Mouse (Mus musculus): ENCODE data around the gene Tmigd1. TPM values are rescaled to one million over a fixed set of nuclear protein-coding genes. Genes with fewer than 3 reads are reported as not detected.
A peak's percentile ranks its signal among the peaks of the same experiment; 100 is the strongest.

The Tmigd1 gene
- polyA plus RNA-seq, 1 experiment, result 0.39 TPM

- DNase-seq, result no peak
- WGBS, result 28% methylated on average over 6 of the region's 6 CpGs
- H3K4me1 ChIP-seq (ENCODE audit: control insufficient read depth, insufficient read depth, low read length), result peaks cover 4% of the 10 kb centered on the region; the same call in 1 of the 2 replicates
- TF ChIP-seq POLR2A (IDR thresholded peaks at IDR 0.05; ENCODE audit: borderline replicate concordance, extremely low read depth, low read depth, low read length) (no peak), CTCF (IDR thresholded peaks at IDR 0.05; ENCODE audit: insufficient read depth, low read length) (no peak)
- H3K4me3 ChIP-seq (replicated peaks; ENCODE audit: extremely low read depth, low read depth, low read length), result no peak overlapping the region
These were observed 27.2 kb upstream of the Tmigd1 start for GRCm38 (mm10) chr11:76874766-76875165.

GRCm38 (mm10) chr11:76879816-76880215 is 22.1 kb upstream of the Tmigd1 start:
- 73% methylated on average over 5 of the region's 5 CpGs for WGBS
- Histone ChIP-seq H3K4me3 (replicated peaks; ENCODE audit: extremely low read depth, low read depth, low read length) (no peak overlapping the region), H3K4me1 (ENCODE audit: control insufficient read depth, insufficient read depth, low read length) (peaks cover 6% of the 10 kb centered on the region)
- TF ChIP-seq POLR2A (IDR thresholded peaks at IDR 0.05; ENCODE audit: borderline replicate concordance, extremely low read depth, low read depth, low read length) (no peak), CTCF (IDR thresholded peaks at IDR 0.05; ENCODE audit: insufficient read depth, low read length) (no peak)
- no peak for DNase-seq

- Histone ChIP-seq H3K4me1 (ENCODE audit: control insufficient read depth, insufficient read depth, low read length) (peaks cover 5% of the 10 kb centered on the region), H3K4me3 (replicated peaks; ENCODE audit: extremely low read depth, low read depth, low read length) (no peak overlapping the region)
- 21% methylated on average over 5 of the region's 5 CpGs for WGBS
- TF ChIP-seq CTCF (IDR thresholded peaks at IDR 0.05; ENCODE audit: insufficient read depth, low read length) (no peak), POLR2A (IDR thresholded peaks at IDR 0.05; ENCODE audit: borderline replicate concordance, extremely low read depth, low read depth, low read length) (no peak)
- no peak for DNase-seq
These were observed 17.5 kb upstream of the Tmigd1 start for GRCm38 (mm10) chr11:76884451-76884850.

- DNase-seq, result no peak
- no peak for TF ChIP-seq CTCF (IDR thresholded peaks at IDR 0.05; ENCODE audit: insufficient read depth, low read length)
- no peak for TF ChIP-seq POLR2A (IDR thresholded peaks at IDR 0.05; ENCODE audit: borderline replicate concordance, extremely low read depth, low read depth, low read length)
- WGBS, result 30% methylated on average over 10 of the region's 10 CpGs
- peaks cover 17% of the 10 kb centered on the region for H3K4me1 ChIP-seq (ENCODE audit: control insufficient read depth, insufficient read depth, low read length)
- H3K4me3 ChIP-seq (replicated peaks; ENCODE audit: extremely low read depth, low read depth, low read length), result no peak overlapping the region
These were observed 12.4 kb upstream of the Tmigd1 start for GRCm38 (mm10) chr11:76889339-76890164.

GRCm38 (mm10) chr11:76891171-76891570 is 10.8 kb upstream of the Tmigd1 start:
- Histone ChIP-seq H3K4me1 (ENCODE audit: control insufficient read depth, insufficient read depth, low read length) (peaks cover 15% of the 10 kb centered on the region), H3K4me3 (replicated peaks; ENCODE audit: extremely low read depth, low read depth, low read length) (no peak overlapping the region)
- 63% methylated on average over 7 of the region's 7 CpGs for WGBS
- TF ChIP-seq POLR2A (IDR thresholded peaks at IDR 0.05; ENCODE audit: borderline replicate concordance, extremely low read depth, low read depth, low read length) (no peak), CTCF (IDR thresholded peaks at IDR 0.05; ENCODE audit: insufficient read depth, low read length) (no peak)
- no peak for DNase-seq

GRCm38 (mm10) chr11:76891738-76892349 is 10.1 kb upstream of the Tmigd1 start:
- DNase-seq, result no peak
- WGBS, result 62% methylated on average over 4 of the region's 4 CpGs
- TF ChIP-seq CTCF (IDR thresholded peaks at IDR 0.05; ENCODE audit: insufficient read depth, low read length) (no peak), POLR2A (IDR thresholded peaks at IDR 0.05; ENCODE audit: borderline replicate concordance, extremely low read depth, low read depth, low read length) (no peak)
- Histone ChIP-seq H3K4me3 (replicated peaks; ENCODE audit: extremely low read depth, low read depth, low read length) (no peak overlapping the region), H3K4me1 (ENCODE audit: control insufficient read depth, insufficient read depth, low read length) (peaks cover 15% of the 10 kb centered on the region)

GRCm38 (mm10) chr11:76892972-76893371 is 9.0 kb upstream of the Tmigd1 start:
- H3K4me1 ChIP-seq (ENCODE audit: control insufficient read depth, insufficient read depth, low read length), result peaks cover 18% of the 10 kb centered on the region
- no peak overlapping the region for H3K4me3 ChIP-seq (replicated peaks; ENCODE audit: extremely low read depth, low read depth, low read length)
- 40% methylated on average over 3 of the region's 3 CpGs for WGBS
- DNase-seq, result no peak
- TF ChIP-seq CTCF (IDR thresholded peaks at IDR 0.05; ENCODE audit: insufficient read depth, low read length), result no peak
- no peak for TF ChIP-seq POLR2A (IDR thresholded peaks at IDR 0.05; ENCODE audit: borderline replicate concordance, extremely low read depth, low read depth, low read length)

- Histone ChIP-seq H3K4me1 (ENCODE audit: control insufficient read depth, insufficient read depth, low read length) (peaks cover 23% of the 10 kb centered on the region), H3K4me3 (replicated peaks; ENCODE audit: extremely low read depth, low read depth, low read length) (no peak overlapping the region)
- TF ChIP-seq POLR2A (IDR thresholded peaks at IDR 0.05; ENCODE audit: borderline replicate concordance, extremely low read depth, low read depth, low read length) (0 out of 2 replicates have a peak, but pooled peaks have one; percentile 12), CTCF (IDR thresholded peaks at IDR 0.05; ENCODE audit: insufficient read depth, low read length) (no peak)
- WGBS, result 5% methylated on average over 4 of the region's 4 CpGs
- peak; percentile 40 for DNase-seq
These were observed 8.4 kb upstream of the Tmigd1 start for GRCm38 (mm10) chr11:76893570-76893969.

GRCm38 (mm10) chr11:76894240-76894639 is 7.7 kb upstream of the Tmigd1 start:
- WGBS, result 15% methylated on average over 5 of the region's 5 CpGs
- DNase-seq, result no peak
- H3K4me1 ChIP-seq (ENCODE audit: control insufficient read depth, insufficient read depth, low read length), result peaks cover 23% of the 10 kb centered on the region
- no peak overlapping the region for H3K4me3 ChIP-seq (replicated peaks; ENCODE audit: extremely low read depth, low read depth, low read length)
- TF ChIP-seq CTCF (IDR thresholded peaks at IDR 0.05; ENCODE audit: insufficient read depth, low read length) (peak; percentile 75), POLR2A (IDR thresholded peaks at IDR 0.05; ENCODE audit: borderline replicate concordance, extremely low read depth, low read depth, low read length) (no peak)

Data from lung, adult 2 months (tissue).